Mouse (Mus musculus) G1E-ER4 (cell line): ENCODE measurements around the gene 1600014C10Rik. TPM values are rescaled to one million over a fixed set of nuclear protein-coding genes. Genes with fewer than 3 reads are reported as not detected.

ENCODE experiments used
- GATA1 ChIP-seq: IDR thresholded peaks from one replicate; pipeline ENCODE4 v1.8.0; 2012; ENCODE audit warnings: low read length, inconsistent platforms
- polyA plus RNA-seq: library from polyadenylated mRNA; stranded (reverse); fragments of >175 nt; gene quantifications from 2 replicates; pipeline ENCODE4 v1.2.3, GENCODE M21; 2012

1600014C10Rik gene
- polyA plus RNA-seq, 1 experiment = 12.3 TPM

DNA sequence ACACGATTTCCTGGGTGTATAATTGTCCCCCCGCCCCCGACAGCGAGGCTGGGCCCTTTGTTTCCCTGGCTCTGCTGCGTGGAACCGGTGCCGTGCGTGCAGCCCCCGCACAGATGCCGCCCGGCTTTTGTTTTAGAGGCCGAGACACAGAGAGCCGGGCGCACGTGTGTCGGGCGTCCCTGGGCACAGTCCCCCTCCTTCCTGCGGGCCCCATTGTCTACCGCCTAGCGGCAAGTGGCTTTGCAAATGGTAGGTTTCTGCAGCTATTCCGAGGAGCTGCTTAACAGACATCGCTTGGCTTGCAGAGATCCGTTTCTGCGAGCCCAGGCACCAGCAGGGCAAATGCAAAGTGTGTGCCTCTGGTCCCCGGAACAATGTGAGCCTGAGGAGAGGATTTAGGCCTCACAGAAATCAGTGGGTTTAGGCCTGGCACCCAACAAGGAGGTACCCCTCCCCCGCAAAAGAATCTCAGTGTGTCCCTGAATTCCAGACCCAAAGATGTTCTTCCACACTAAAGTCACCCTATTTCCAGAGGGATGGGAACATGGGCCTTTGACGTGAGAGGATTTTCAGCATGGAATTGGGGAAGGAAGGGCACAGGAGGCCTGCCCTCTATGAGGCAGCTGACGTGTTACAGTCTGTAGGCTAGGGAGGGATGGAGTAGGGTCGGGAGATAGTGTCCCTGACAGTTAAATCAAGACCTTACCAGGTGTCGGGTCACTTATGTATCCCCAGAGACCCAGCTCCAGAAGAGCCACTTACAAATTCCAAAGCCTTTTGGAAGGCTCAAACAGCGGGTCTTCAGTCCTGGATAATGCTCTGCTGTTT lies 8.5 kb upstream of the 1600014C10Rik start:
- TF ChIP-seq GATA1 = no peak

DNA sequence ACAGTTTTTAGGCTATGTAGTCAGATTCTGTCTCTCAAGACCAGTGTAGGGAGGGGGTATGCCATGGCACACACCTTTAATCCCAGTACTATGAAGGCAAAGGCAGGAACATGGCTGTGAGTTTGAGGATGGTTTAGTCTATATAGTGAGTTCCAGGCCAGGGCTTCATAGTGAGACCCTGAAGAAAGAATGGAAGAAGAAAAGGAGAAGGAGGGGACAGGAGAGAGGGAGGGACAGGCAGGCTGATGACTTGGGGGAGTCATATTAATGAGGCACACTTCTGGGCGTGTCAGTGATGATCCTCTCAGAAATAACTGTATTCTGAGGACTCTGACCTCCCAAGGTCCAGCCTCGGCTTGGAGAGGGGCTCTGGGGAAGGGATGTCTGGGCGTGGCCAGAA lies 7.0 kb upstream of the 1600014C10Rik start:
- TF ChIP-seq GATA1 = no peak

DNA sequence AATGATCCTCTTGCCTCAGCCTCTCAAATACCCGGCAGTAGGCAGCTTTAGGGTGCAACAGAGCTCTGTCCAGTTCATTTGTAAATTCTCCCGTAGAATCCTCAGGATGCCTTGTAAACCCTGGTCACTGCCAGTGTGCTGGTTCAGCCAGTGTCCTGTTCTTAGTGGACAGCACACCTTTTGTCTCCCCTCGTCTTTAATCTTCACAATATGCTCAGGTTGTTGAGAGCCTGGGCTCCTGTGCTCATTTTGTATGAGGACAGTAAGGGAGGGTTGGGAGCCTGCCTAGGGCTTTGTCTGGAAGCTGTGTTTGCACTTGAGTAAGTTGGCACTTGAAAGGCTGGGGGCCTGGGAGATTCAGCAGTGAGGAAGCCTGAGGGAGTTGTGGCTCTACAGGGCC lies 3.1 kb upstream of the 1600014C10Rik start:
- TF ChIP-seq GATA1 = no peak

DNA sequence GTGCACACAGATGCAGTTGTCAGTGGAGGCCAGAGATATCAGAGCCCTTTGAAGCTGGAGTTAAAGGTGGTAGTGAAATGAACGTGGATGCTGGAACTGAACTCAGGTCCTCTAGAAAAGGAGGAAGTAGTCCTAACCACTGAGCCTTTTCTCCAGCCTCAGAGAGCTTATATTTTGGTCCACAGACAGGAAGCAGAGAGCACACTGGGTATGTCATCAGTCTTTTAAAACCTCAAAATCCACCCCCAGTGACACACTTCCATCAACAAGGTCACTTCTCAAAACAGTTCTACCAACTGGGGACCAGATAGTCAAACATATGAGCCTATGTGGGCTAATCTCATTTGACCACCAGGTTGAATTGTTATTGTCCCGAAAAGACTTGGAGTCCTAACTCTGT lies 1.7 kb upstream of the 1600014C10Rik start:
- no peak for TF ChIP-seq GATA1

DNA sequence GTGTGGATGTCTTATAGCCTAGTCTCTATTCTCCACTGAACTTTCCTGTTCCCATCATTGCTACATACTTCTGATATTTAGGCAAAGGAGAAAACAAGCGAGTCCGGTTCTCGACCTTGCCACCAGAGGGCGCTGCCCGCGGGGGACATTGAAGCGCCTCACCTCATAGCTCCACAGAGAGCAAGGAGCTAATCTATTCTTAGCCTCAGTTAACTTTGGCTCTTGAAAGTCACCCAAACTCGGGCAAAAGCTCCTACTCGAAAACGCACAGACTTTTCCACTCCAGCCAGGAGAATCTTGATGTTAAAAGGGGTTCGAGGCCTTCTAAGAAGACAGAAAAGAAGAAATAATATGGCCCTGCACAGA lies 438 bp upstream of the 1600014C10Rik start:
- TF ChIP-seq GATA1 = no peak

DNA sequence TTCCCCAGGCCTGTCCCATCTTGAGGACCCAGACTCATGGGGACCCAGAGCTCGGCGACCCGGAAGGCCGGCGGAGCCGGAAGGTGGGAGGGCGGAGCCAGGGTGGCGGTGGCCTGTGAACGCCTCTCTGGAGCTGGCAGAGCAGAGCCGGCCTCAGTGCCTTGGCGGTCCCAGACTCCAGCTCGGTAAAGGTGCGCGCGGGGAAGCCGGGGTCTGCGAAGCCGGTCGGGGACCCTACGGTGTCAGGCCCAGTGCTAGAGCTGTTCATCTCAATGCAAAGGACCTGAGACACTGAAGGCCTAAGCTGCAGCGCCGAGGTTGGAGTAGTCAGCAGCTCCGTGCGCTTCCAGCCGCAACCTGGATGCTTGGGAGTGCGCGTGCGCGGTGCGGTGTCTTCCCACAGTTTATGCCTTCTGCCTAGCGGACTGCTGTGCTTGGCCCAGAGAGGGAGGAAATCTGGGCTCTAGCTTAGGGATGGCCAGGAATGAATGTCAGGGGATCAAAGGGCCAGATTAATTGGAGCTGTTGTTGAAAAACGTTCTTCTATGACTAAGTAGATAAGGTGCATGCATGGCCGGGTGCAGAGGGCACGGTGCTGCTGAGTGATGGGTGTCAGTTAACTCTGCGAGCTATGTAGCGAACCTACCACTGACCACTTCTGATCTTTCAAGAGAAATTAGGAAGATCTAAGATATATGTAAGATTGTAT lies 846 bp downstream of the 1600014C10Rik start:
- TF ChIP-seq GATA1 = no peak

DNA sequence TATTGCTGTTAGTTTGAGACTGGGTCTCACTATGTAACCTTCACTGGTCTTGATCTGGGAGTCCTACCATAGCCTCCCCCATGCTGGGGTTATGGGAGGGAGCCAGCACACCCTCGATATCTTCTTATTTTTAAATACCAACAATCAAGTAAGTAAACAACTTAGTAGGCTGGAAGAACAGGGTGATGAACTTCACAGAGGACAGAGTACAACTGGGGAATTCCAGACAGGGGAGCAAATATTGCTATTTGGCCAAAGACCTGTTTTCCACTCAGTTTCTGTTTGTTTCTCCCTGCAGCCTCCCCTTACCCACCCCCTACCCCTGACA lies 1.4 kb downstream of the 1600014C10Rik start:
- TF ChIP-seq GATA1 = no peak

DNA sequence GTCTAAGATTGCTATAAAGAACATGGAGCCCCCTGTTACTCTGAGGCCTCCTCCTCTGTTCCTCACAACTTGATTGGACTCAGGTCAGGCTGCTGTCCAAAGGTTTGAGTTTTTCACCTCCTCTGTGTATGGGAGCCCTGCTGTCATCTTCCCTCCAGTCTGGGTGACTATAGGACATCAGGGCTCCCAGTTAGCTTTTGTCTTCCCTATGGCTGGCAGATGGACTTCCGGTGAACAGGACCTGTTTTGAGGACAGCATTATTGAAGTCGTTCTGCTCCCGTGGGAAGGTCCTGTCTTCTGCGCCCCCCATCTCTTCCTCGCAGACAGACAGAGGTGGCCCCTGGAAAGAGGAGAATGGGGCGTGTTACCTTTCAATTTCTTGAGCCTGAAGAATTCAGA lies 1.8 kb downstream of the 1600014C10Rik start:
- no peak for TF ChIP-seq GATA1

DNA sequence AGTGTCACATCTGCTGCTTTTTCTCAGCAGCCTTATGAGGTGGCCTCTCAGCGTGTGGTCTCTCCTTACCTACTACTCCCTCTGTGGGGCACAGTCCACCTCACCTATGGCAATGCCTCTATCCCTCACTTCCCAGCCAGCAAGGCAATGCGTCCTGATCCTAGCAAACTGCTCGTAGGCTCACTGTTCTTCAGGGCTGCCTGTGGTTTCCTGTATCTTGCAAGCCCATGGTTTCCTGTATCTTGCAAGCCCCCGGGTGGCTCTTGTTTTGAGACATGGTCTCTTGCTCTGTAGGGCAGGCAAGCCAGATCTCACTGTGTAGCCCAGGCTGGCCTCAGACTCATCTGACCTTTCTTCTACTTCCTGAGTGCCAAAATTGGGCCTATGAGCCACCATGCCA lies 3.8 kb downstream of the 1600014C10Rik start:
- no peak for TF ChIP-seq GATA1

DNA sequence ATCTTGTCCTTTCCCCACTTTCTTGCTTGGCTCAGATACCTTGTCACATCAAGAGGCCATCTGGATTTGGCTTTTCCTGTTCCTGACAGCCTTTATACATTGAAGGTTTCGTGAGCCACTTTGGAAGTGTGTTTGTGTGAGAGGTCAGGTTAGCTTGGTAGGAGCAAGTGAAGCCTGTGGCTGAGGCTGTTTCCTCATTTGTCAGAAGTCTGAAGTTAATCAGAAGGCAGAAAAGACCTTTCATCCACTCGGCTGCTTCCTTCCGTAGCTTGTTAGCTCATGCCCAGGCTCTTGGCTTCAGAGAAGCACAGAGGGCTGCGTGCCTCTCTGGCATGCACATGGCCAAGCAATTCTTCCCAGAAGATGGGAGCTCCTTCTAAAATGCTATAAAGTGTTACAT lies 4.8 kb downstream of the 1600014C10Rik start:
- TF ChIP-seq GATA1 = no peak

DNA sequence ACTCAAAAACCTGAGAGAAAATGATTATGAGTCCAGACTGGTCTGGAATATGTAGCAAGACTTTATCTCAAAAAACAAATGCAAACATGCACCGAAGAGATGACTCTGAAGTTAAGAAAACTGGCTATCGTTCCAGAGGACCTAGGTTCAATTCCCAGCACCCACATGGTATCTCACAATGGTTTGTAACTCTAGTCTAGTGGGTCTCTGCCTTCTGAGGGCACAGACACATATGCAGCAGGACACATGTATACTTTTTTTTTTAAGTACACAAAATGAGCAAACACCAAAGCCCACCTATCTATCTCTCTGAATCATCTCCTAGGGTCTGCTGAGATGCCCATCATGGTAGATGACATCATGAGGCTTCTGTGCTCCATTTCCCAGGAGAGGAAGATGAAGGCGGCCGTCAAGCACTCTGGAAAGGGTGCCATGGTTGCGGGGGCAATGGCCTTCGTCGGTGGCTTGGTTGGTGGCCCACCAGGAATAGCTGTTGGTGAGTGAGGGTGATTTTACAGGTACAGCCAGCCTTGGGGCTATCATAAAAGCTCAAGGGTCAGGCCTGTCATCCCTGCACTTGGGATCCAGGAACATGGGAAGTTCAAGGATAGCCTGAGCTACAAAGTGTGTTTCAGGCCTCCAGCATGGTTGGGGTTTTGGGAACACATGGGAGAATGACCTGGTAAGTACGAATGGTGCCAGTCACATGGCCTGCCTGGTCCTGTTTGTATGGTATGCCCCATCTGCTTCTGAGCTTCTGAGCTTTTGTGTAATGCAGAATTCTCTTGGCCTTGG lies 5.5 kb downstream of the 1600014C10Rik start:
- TF ChIP-seq GATA1 = no peak

DNA sequence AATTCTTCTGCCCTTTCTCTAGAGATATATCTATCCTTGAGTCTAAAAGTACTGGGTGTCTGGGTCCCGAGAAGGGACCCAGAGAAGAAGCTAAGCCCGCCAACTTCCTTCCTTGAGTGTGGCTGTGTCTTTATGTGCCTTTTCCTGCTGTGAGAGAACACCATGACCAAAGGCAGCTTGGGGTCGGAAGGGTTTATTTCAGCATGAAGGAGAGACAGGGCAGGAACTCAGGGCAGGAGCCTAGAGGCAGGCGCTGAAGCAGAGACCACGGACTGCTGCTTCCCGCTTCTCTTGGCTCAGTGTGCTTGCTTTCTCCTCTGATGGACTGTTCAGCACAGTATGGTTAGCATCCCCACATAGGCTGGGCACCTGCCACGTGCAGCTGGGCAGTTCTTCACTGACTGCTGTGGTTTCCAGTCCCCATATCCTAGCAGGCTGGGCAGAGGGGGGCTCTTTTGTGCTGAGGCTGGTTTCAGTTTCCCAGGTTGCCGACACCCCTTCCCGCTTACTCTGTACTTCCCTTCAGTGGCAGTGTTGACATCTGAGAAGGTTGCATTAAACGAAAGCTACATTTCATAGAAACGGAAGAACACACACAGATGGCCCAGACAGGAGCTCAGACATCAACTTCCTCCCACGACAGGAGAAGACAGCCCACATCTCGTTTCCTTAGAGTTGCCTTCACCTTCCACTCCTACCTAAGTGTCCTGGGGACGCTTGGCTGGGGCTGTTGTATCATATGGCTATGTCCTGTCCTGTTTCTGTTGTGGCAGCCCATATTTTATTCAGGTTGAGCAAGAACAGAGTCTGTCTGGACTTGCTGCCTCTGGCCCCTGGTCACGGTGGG lies 6.3 kb downstream of the 1600014C10Rik start:
- no peak for TF ChIP-seq GATA1

DNA sequence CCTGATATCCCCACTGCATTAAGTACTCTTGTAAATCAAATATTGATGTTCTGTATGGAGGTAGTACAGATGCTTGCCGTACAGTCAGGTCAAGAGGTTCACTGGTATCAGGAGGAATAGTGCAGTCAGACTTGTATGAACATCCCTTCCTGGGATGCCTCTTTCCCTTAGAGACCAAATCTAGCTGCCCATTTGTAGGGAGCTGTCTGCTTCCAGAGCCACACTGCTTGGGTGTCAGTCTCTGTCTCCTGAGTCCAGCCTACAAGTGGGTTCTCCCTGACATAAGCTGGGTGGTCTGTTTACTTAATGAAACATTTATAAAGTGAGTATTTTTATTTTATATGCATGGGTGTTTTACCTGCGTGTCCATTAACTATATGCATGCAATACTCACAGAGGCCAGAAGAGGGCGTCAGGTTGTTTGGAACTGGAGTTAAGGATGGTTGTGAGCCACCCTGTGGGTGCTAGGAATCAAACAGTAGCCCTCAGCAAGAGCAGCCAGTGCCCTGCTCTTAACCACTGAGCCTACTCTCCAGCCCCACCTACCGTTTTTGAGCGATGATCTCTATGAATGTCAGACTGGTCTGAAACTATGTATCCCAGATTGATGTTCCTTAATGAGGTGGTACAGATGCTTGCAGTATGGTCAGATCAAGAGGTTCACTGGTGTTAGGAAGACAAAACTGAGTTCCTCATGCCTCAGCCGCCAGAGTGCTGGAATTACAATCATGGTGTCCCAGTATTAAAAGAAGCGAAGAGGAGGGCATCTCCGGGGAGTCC lies 7.2 kb downstream of the 1600014C10Rik start:
- TF ChIP-seq GATA1 = no peak

DNA sequence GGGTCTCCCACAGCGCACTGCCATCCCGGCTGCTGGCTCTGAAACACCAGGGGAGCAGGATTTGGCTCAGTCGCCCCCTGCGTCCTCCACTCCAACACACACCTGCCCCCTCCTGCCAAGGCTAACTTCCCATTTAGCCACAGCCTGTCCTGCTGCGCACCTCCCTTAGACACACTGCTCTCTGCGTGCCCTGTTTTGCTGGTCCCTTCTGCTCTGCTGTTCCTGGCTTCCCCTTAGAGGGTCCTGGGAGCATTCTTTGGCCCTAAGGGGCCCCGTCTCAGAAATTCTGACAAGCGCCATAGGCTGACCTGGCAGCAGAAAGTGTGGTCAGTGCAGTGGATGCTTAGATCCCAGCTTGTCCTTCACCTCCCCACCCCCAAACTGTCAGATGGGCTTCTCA lies 8.1 kb downstream of the 1600014C10Rik start:
- no peak for TF ChIP-seq GATA1

DNA sequence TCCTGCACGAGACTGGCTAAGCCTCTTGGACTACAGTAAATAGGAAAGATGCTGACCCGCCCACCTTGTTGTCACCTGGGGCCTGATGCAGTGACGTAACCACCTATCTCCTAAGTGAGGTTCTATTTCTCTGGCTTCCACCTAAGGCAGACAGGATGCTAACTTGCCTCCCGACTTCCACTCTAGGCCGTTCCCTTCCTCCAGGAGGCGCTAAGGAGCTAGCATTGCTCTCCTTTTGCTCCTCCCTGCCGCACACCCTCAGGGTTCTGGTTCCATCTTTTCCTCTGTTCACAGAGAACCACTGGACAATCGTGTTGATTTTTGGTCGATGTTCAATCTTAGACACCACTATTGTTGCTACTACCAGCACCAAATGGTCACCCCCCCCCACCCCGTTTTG lies 8.6 kb downstream of the 1600014C10Rik start:
- TF ChIP-seq GATA1 = no peak
